Mouse (Mus musculus) cortical plate, adult 2 months (tissue): Measurements from ENCODE around the gene Fhit.

Source experiments
- CTCF ChIP-seq: fragments of 200-500 bp; IDR thresholded peaks from 2 replicates; pipeline ENCODE4 v1.5.1; 2011; ENCODE audit warnings: mild to moderate bottlenecking, control low read depth, low read length; ENCODE audit not compliant: insufficient read depth; ENCODE audit errors: extremely low read depth
- POLR2A ChIP-seq: fragments of 200-500 bp; IDR thresholded peaks from 2 replicates; pipeline ENCODE4 v1.6.1; 2011; ENCODE audit warnings: mild to moderate bottlenecking, low read length, control low read depth; ENCODE audit not compliant: insufficient read depth; ENCODE audit errors: extremely low read depth

DNA sequence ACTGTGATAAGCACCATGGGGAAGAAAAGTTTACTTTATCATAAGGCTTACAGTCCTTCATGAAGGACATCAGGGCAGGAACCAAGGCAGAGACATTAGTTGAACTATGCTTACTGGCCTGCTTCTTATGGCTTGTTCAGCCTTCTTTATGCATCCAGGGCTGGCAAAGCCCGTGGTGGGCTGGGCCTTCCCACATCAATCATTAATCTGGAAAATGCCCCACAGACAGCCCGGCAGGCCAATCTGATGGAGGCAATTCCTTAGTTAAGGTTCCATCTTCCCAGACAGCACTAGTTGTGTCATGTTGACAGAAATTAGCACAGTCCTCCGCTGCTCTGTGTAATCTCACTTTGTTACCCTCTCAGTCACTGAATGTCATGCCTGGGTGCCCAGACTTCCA lies 4.1 kb downstream of the Fhit start:
- no peak for TF ChIP-seq CTCF
- TF ChIP-seq POLR2A = no peak
